Mouse (Mus musculus): ENCODE measurements around the gene Entpd7.

The Entpd7 gene

DNA sequence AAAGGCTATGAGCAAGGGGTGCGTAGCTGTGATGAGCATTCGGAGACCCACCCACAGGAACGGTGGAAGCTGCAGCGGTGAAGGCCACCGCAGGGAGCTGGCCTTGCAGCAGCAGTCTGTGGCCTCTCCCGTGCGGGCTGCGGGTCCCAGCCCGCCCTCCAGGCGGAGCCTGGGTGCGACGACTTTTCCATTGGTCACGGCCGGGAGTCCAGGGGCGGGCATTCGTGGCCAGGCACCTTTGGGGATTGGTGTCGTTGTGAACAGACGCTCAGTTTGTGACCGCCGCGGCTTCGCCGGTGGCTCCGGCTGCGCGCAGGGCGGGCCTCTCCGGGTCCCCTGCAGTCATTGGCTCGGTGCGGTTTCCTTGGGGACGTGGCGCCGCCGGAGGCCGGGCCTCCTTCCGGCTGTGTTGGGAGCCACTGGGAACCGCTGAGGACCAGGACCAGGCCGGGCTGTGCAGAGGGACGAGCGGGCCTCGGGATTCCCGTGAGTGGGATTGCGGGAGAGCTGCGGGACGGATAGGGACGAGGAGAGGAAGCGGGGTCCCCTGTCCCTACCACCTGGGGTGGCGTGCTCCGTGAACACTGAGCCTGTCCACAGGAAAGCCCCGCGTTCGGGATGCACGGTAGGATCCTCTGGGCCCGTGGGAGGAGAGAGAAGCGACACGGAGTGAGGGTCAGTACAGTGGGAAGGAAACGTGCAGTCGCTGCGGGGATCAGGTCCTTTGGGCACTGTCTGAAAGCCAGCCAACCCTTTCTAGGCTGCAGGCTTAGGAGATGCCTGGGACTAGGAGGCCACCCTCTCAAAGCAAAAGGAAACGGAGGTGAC lies at the start of gene Entpd7:
Entpd7 (plus strand) TSS at position 254 of the 828 bp plus-strand sequence.
- DNase-seq (ENCODE audit: low read depth) = peak; percentile 91

DNA sequence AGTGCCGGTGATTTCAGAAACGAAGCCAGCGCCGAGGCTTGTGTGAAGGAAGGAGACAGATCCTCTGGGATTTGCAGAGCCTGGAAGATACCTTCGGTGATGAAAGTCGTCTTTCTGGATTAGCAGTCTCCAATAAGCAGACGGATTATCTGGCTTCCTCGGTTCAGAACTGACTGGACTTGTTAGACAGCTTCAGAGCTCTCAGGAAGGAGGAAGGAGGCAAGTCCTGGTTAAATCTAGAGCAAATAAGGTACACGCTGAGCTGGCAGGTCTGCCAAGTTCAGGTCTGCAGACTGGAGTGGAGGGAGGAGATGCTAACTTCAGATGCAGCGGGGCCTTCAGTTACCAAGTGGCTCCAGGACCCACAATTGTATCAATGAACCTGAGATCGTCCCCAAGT lies 47.6 kb upstream of the Entpd7 start:
- DNase-seq (ENCODE audit: low read depth) = no peak

DNA sequence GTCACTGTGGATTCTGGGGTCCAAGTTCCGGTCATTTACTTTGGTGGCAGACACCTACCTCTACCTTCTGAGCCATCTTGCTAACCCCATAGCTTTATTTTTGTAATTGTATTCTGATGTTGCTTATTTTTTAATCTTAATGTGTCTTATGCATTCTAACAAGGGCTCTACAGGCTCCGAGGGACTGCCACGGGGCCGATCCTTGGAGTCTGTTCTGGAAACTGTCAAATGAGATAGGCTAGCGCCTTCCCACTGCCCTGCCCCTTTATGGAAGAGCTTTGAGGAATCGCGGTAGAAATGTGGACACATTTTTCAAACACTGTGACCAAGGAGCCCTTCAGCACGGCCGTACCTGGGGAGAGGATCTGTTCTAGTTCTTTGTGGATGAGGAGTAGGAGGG lies 46.6 kb upstream of the Entpd7 start:
- DNase-seq (ENCODE audit: low read depth) = no peak

DNA sequence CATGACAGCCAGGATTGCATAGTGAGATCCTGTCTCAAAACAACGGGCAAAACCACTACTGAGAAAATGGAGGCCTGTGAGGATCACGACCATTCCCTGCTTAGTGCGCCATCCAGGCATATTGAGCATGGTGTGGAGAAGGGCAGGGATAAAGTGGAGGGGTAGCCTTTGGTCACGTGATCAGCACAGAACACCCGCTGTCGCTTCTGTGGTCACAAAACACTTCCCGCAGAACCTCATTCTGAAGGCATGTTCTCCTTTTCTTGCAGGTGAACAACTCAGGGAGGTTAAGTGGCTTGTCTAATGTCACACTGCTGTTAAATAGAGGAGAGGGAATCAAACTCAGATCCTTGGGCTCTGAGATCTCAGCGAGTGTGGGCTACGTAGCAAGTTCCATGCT lies 44.0 kb upstream of the Entpd7 start:
- DNase-seq (ENCODE audit: low read depth) = no peak

DNA sequence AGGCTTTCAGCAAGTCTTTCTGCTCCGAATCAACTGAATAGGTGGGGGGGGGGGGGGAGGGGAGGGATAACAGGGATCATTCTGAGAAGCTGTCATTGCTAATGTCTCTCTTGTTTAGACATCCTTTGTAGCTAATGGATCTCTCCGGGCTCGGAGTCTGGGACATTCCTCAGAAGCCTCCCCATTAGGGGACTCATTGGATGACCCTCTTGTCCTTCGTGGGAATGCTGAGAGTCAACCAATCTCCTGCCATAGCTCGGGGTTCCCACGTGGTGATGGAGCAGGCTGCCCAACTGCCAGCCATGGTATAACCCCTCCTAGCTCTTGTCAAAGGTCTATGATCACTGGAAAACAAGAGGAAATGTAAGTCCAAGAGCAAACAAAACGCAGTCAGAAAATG lies 42.6 kb upstream of the Entpd7 start:
- no peak for DNase-seq (ENCODE audit: low read depth)

DNA sequence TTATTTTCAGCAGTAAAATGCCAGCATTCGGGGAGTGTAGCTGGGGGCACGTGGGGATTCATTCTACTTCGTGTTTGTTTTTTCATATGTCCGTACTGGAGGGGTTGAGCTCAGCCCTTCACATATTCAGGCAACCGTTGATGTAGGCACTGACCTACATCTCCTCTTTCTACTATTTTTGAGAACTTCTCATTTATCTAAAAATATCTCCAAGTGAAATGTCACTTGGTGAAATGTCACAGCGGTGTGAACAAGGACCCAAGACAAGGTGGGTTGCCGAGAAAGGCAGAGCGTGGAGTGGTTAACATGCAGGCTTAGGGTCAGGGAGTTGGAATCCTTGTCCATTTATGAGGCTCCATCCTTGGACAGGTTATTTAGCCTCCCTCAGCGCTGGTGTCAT lies 42.2 kb upstream of the Entpd7 start:
- DNase-seq (ENCODE audit: low read depth) = no peak

DNA sequence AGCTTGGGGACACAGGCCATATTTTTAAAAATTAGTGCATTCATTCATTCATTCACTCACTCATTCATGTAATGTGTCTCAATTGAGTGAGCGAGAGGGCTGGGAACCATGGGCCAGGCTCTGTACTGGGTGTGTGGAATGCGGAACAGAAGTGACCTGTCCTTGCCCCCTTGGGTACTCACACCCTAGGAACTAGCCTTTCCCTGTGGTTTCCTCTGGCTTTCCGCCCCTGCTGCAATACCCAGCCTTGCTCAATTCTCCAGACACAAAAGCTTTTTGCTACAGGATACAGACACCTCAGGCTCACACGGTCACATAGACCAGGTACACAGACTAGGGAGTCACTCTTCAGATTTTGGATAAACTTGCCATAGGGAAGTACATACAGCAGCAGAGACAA lies 41.1 kb upstream of the Entpd7 start:
- DNase-seq (ENCODE audit: low read depth) = no peak

DNA sequence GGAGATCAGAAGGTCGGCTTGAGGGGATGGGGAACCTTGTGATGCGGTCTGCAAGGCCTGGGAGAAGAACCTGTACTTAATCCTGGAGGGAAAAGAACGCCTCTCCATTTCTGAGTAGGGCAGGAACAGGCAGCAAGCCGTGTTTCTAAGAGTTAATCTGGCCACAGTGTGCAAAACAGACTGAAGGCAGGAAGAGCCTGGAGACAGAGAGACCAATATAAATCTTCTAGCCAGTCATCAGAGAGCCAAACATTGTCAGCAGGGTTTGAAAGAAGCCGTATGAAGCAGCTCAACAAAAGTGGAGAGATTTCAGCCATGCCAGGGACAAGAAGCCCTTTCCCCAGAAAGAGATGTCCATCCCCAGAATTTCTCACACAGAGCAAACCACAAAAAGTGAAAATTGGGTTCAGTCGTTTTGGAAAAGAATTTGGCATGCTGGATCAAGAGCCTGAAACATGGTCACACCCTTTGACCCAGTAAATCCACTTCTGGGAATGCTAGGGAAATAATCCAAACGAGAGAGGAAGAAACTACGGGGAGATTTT lies 38.2 kb upstream of the Entpd7 start:
- no peak for DNase-seq (ENCODE audit: low read depth)

DNA sequence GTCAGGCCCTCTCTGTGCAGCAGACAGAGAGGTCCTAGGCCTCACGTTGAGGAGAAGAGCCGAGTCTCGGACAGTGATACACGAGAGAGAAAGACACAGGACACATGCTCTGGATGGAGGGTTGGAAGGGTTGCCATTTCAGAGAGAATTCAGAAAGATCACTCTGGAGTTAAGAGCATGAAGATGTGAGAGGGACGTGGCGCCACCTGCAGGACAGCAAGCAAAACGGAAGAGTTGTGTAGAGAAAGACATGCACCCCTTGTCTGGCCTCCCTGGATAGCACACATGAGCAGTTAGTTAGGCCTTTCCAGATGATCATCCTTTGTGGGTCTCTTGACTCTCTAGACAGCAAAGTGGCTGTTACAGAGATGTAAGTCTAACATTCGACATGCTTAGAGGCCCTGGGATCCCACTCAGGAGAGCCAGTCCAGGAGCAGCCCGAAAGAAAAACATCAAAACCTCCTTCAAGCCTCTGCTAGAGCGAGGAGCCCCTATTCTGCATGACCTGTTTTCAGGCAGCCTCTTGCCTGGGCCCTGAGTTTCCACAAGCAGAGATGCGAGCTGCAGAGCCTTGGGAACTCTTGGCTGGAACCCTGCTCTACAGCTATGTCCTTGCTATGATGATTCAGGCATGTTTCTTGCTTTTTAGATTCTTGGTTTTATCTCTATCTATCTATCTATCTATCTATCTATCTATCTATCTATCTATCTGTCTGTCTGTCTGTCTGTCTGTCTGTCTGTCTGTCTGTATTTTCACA lies 33.6 kb upstream of the Entpd7 start:
- DNase-seq (ENCODE audit: low read depth) = peak; percentile 59

DNA sequence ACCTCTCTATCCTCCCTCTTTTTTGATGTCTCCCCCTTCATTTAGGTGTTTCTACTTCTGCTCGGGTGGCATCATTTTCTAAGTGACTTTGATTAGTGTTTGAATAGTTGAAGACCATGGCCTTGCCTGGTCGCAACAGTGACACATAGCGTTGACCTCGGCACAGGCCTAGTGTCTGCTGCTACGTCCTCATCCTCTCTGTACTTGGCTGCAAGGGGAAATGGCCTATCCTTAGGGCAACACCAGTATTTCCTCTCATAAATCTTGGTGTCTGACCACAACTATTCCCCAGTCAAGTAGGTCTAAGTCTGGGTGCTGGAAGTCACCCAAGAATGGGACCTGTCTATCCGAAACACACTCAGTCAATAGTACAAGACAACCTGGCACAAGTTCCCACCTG lies 29.8 kb upstream of the Entpd7 start:
- no peak for DNase-seq (ENCODE audit: low read depth)

DNA sequence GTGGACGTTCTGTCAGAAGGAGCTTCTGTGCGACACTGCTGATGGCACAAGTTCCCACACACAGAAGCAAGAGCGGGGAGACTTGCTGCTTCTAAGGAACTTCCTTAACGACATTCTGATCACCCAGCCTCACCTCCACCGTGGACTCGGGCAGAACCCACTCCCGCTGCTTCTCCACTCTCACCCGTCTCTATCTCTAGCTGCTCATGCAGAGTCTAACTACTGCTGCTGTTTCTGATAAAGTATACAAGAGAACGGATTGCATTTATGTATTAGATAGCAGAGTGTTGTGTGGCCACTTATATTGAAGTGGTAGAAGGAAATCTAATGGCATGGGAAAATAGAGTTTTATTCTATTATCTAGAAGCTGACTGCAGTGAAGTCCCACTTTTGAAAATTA lies 28.7 kb upstream of the Entpd7 start:
- DNase-seq (ENCODE audit: low read depth) = no peak

DNA sequence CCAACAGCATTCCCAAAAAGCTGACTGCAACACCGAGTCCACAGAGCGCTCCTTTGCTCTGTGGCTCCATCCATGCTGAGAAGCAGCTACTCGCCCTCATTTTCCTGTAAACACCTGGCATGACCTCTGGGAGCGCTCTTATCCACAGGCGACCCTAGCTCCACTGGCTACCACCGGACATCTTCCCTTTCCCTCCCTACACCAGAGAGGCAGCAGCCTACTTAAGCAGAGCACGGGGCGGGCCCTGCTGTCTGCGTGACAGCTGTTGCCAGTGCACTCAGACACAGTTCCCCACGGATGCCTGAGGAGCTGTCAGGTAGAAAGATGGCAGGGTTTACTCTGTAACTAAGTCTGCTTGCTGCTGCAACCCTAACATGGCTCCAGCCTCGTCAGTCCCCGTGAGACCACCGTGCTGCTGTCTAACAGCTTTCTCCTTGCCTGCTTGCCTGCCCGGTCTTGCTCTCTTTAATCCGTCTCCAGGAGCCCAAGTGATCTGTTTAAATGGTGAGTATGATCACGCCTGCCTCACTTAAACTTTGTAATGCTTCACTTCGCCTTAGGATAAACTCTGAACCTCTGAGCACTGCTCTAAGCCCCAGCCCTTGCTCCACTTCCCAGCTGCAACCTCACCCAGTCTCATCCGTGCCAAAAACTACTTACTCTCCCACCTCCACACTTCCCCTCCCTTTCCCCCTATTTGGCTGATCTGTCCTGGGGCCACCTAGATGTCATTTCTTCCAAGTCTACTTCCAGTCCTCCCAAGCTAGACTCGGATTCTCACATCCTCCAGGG lies 27.1 kb upstream of the Entpd7 start:
- DNase-seq (ENCODE audit: low read depth) = no peak

DNA sequence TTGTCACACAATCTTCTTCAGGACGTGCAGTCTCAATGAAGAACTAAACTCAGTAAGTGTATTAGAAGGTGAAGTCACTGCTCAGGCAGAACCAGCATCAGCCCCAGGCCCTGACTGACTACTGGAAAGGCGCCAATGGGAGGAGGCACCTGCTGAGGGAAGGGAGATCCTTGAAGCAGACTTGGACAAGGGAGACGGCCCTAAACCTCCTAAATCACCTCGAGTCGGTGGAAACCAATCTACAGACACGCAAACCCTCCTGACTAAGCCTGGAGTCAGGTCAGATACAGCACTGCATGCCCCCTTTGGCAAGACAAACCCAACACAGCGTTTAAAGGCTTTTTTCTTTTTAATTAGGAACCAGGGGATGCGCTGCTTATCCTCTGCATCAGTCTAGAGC lies 26.0 kb upstream of the Entpd7 start:
- DNase-seq (ENCODE audit: low read depth) = no peak

DNA sequence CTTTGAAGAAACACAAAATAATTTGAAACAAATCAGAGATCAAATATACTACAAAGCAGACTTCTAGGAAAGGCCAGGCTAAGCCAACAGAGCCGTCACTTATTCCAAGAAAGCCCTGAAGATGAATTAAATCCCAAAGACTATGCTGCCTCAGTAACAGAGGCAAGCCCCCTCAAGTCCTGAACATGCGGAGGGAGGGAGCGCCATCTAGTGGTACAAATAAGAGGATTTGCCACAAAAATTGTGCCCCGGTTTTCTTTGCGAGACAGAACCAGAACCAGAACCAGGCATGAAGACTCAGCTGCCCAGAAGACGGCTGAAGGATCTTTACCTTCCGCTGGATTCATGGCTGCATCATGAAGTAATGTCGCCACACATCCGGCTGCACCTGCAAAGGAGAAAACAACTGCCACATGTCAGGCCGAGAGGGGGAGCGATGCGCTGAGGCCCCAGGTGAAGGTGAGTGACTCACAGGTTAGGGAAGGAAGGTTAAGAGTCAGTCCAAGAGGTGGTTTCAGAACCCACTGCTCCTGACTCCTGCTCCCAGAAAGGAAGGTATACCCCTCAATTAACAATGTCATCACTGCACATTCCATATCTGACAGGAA lies 23.9 kb upstream of the Entpd7 start:
- no peak for DNase-seq (ENCODE audit: low read depth)

DNA sequence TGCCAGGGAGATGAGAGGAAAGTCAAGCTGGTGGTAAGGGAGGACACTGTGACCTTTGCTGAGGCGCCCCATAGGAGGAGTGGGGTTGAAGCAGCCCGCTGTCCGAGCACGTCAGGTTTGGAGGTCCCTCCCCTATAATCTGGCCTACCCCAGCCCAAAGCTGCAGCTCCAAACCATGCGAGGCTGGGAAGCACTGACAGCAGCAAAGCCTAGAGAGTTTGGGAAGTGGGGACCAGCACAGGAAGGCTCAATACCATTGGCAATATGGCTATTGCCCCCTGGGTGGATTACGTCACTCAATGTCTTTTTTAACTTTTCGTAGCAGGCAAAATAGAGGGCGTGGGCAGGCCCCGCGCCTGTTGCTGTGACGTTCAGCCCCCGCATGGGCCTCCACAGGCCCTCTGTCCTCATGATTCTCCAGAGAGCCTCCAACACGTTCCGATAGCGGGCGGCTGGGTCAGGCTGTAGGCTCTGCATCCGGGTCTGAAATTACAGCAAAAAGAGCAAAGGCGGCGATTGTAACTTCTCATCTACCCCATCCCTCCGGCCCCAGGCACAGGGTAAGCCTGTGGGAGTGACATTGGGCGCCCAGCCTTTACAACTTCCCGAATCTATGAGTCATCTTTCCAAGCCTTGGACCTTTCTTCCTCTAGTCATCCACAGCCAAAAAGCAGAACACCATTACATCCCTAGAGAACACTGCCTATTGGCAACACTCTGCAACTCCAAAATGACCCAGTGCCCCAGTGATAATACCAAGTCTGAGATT lies 22.6 kb upstream of the Entpd7 start:
- no peak for DNase-seq (ENCODE audit: low read depth)

DNA sequence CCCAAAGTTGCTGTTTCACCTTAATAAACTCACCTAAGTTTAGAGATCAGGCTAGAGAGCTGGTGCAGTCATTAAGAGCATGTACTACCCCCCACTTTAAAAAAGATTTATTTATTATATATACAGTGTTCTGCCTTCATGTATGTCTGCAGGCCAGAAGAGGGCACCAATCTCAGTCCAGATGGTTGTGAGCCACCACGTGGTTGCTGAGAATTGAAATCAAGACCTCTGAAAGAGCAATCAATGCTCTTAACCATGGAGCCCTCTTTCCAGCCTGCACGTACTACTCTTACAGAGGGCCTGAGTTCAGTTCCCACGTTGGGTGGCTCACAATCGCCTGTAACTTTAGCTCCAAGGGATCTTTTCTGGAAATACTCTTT lies 22.1 kb upstream of the Entpd7 start:
- DNase-seq (ENCODE audit: low read depth) = no peak

DNA sequence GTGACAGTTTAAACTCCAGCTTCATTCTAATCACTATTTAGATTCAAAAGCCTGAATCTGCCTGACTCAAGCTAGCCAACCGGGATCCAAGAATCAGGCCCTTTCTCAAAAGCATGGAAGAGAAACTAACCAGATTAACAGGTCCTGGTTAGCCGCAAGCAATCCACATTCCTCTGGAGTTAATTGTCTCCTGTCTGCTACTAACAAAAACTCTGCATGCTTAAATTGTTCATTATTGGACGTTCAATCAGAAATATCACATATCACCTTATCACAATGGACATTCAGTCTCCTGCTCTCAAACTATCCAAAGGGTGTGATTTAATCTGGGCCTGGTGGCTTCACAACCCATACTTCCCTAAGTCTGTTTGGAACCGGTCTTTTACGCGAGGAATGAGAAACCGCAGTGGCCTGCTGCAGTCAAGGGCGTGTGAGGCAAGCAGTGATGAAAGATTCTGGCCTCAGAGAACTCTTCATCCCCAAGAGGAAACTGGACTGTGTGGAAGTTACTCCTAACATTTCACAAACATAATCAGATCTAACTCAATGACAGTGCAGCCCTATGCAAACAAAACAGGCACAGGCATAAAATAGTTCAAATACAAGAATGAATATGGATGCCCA lies 20.2 kb upstream of the Entpd7 start:
- DNase-seq (ENCODE audit: low read depth) = no peak

DNA sequence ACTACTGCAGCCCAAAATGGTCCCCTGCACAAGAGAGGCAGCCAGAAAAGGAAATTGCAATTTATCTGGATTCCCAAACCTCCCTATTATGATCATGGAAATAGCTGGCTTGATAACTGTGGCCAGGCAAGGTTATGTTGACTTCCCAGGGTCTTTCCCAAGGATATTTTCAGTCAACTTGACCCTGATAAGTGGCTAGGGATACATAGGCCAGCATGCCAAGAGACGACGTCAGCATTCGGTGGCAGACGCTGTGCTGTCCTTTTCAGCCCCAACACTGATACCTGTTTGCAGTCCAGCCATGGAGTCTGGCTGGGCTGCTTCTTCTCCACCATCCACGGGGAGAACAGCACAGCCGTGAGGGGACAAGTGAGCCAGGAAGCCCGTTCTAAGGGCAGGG lies 18.4 kb upstream of the Entpd7 start:
- DNase-seq (ENCODE audit: low read depth) = no peak

DNA sequence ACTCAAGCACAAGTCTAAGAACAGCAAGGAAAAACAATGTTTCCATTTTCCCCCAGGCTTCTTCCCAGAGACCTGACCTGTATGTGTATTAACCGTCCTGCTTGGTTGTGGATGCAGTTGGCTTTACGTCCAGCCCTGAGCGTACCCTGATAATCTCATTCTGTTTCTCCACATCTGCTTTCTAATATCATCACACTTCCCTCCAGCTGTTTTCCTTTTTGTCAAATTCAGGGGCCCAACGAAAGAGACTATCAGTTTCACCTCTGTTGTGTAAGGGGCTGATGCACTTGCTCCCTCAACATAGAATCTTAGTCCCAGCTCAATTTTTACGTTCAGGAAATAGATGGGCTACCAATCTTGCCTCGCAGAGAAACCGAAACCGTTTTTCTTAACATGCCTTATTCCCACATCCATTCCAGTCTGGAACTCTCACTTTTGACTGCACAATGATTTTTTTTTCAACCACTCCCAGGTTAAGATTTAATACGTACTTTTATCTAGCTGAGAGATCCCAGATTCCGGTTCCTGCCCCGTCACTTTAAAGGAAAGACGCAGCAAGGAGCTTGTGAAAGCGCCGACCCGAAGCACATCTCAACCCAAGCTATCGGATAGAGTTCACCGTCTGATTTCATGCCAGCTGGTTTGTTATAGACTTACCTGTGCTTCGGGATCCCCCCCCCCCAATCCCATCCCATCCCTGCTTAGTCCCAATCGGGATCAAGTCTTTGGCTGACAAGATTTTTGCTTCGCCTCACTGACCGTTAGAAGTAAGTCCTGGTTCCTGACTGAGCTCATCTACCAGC lies 15.8 kb upstream of the Entpd7 start:
- DNase-seq (ENCODE audit: low read depth) = no peak

DNA sequence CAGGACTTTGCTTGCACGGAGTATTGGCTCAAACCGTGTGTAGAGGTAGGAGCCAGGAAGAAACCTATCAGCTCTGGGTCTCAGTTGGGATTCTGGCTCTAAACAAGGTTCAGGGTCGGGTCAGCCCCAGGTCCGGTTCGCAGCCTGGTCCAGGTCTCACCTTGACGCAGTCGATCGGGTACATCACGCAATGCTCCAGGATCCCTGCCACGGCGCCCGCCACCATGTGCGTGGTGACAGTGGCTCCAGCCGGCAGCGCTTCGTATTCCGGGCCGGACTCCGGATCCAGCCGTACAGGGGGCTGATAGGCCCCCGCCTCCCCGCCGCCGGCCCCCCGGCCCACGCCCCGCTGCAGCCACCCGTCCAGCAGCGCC lies 15.2 kb upstream of the Entpd7 start:
- DNase-seq (ENCODE audit: low read depth) = no peak
